Mouse (Mus musculus) heart, adult 2 months (tissue): ENCODE measurements around the gene Micu1. TPM values are rescaled to one million over a fixed set of nuclear protein-coding genes. Genes with fewer than 3 reads are reported as not detected.

ENCODE experiments used
- DNase-seq, 2 experiments: peaks; one replicate each; pipeline ENCODE4 v3.0.0; 2021
- H3K27ac ChIP-seq: fragments of 200-600 bp; 2 replicates; pipeline ENCODE4 v1.8.1; 2022
- H3K27me3 ChIP-seq: fragments of 200-500 bp; 2 replicates; pipeline ENCODE4 v1.6.1; 2012; ENCODE audit warnings: mild to moderate bottlenecking, low read length, inconsistent platforms, mixed read lengths; ENCODE audit not compliant: control insufficient read depth, insufficient read depth
- H3K36me3 ChIP-seq: fragments of 200-500 bp; 2 replicates; pipeline ENCODE4 v1.6.1; 2012; ENCODE audit warnings: low read length, inconsistent platforms; ENCODE audit not compliant: control insufficient read depth, insufficient read depth
- H3K4me1 ChIP-seq: fragments of 200-500 bp; 2 replicates; pipeline ENCODE4 v1.6.1; 2011; ENCODE audit warnings: low read length; ENCODE audit not compliant: control insufficient read depth, insufficient read depth
- H3K4me3 ChIP-seq: fragments of 200-600 bp; 2 replicates; pipeline ENCODE4 v1.8.1; 2022
- H3K79me2 ChIP-seq: fragments of 200-500 bp; replicated peaks from 2 replicates; pipeline ENCODE4 v1.6.1; 2012; ENCODE audit warnings: mild to moderate bottlenecking, inconsistent platforms, low read length, moderate library complexity, mixed read lengths; ENCODE audit not compliant: control insufficient read depth, insufficient read depth
- H3K9ac ChIP-seq: fragments of 200-500 bp; 2 replicates; pipeline ENCODE4 v1.6.1; 2012; ENCODE audit warnings: low read depth, mild to moderate bottlenecking, control low read depth, inconsistent platforms, low read length, mixed read lengths
- CTCF ChIP-seq: fragments of 200-600 bp; IDR thresholded peaks from 2 replicates; pipeline ENCODE4 v1.8.1; 2022; ENCODE audit warnings: antibody characterized with exemption, mild to moderate bottlenecking, moderate library complexity
- EP300 ChIP-seq: fragments of 200-500 bp; IDR thresholded peaks from 2 replicates; pipeline ENCODE4 v1.6.1; 2011; ENCODE audit warnings: low read depth, low read length, control low read depth; ENCODE audit not compliant: insufficient read depth
- POLR2A ChIP-seq: fragments of 200-500 bp; IDR thresholded peaks from 2 replicates; pipeline ENCODE4 v1.6.1; 2011; ENCODE audit warnings: mild to moderate bottlenecking, low read depth, low read length, control low read depth; ENCODE audit not compliant: insufficient read depth
- WGBS: fragments of 180-500 bp; shearing (Covaris S2); methylation state at CpG from one replicate; pipeline ENCODE4 v1.1.7; 2018; 5-methylcytosine and 5-hydroxymethylcytosine counted together
- intact Hi-C: fragments of 180-260 bp; cut with DNase I; formaldehyde crosslinking; loops from one replicate; pipeline ENCODE4 v1.15.1; 2025
- polyA plus RNA-seq: library from polyadenylated mRNA; depleted of rRNA; stranded (reverse); fragments of >200 nt; gene quantifications from 2 replicates; pipeline ENCODE4 v1.2.3, GENCODE M21; 2012
- total RNA-seq, 2 experiments: library from RNA; stranded (reverse); gene quantifications; 2 replicates each; pipeline ENCODE4 v1.2.3; 2021

The Micu1 gene
- total and polyA plus RNA-seq, 3 experiments: 14.1 to 19.7 (median 17.6) TPM

GRCm38 (mm10) chr10:59724634-59725033 is 22.4 kb downstream of the Micu1 start:
- TF ChIP-seq POLR2A (no peak), EP300 (no peak), CTCF (no peak)
- H3K4me3 ChIP-seq: no peak overlapping the region
- intact Hi-C loops: no loop called here
- no peaks in the 10 kb centered on the region for H3K36me3 ChIP-seq
- peaks cover 3% of the 10 kb centered on the region; the same call in 1 of the 2 replicates for H3K4me1 ChIP-seq
- no peak overlapping the region for H3K9ac ChIP-seq
- no peak overlapping the region for H3K27ac ChIP-seq
- no peaks in the 10 kb centered on the region for H3K27me3 ChIP-seq
- H3K79me2 ChIP-seq: no peaks in the 10 kb centered on the region
- no peak for DNase-seq

DNA sequence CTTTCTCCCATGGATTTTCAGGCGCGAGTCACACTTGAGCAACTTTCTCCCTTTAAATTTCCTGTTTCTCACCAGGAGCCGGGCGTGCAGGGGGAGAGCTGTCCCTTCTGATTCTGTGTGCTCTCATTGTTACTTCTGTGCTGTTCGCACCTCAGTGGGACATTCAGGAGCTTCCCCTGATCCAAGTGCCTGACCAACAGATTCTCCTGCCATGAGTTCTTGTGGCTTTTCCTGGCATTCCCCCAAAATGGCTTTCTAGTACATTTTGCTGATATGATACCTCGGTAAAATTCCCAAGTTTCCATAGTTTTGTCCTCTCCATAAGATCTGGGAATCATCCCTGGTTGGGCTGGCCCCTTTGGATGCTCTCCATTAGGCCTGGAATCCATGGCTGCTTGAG is 25.0 kb downstream of the Micu1 start:
- no peak overlapping the region for H3K4me3 ChIP-seq
- H3K27ac ChIP-seq: no peak overlapping the region
- 0 out of 2 replicates have a peak, but pooled peaks cover 2% of the 10 kb centered on the region for H3K4me1 ChIP-seq
- no peaks in the 10 kb centered on the region for H3K36me3 ChIP-seq
- no peak overlapping the region for H3K9ac ChIP-seq
- H3K79me2 ChIP-seq: no peaks in the 10 kb centered on the region
- TF ChIP-seq CTCF: no peak
- TF ChIP-seq EP300: no peak
- TF ChIP-seq POLR2A: no peak
- no peaks in the 10 kb centered on the region for H3K27me3 ChIP-seq
- intact Hi-C loops: no loop called here
- no peak for DNase-seq
- 56% methylated on average over 6 of the region's 6 CpGs for WGBS

GRCm38 (mm10) chr10:59729261-59729660 is 27.0 kb downstream of the Micu1 start:
- Histone ChIP-seq H3K79me2 (no peaks in the 10 kb centered on the region), H3K4me1 (0 out of 2 replicates have a peak, but pooled peaks cover 2% of the 10 kb centered on the region), H3K36me3 (no peaks in the 10 kb centered on the region), H3K27ac (no peak overlapping the region), H3K4me3 (no peak overlapping the region), H3K27me3 (no peaks in the 10 kb centered on the region), H3K9ac (no peak overlapping the region)
- 59% methylated on average over 9 of the region's 9 CpGs for WGBS
- peak in 1 of 2 experiments; percentile 23 for DNase-seq
- TF ChIP-seq POLR2A: no peak
- TF ChIP-seq CTCF: no peak
- TF ChIP-seq EP300: no peak
- intact Hi-C loops: no loop called here

DNA sequence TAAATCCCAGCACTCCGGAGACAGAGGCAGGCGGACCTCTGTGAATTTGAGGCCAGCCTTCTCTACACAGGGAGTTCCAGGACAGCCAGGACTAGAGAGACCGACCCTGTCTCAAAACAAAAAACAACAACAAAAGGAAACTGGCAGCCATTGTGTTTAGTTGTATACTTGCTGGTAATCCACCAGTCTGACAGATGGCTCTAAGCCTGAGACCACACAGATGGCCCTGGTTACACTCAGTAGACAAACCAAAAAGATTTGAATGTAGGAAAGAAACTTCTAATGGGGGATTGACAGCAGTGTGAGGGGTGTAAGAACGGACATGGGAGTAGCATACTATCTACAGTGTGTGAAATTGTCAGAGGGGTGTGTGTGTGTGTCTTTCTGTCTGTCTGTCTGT is 27.6 kb downstream of the Micu1 start:
- Histone ChIP-seq H3K4me1 (no peaks in the 10 kb centered on the region), H3K27ac (no peak overlapping the region), H3K27me3 (no peaks in the 10 kb centered on the region), H3K4me3 (no peak overlapping the region), H3K36me3 (no peaks in the 10 kb centered on the region), H3K79me2 (no peaks in the 10 kb centered on the region), H3K9ac (no peak overlapping the region)
- intact Hi-C loops: no loop called here
- TF ChIP-seq CTCF: no peak
- TF ChIP-seq POLR2A: no peak
- TF ChIP-seq EP300: no peak
- 78% methylated on average over 4 of the region's 4 CpGs for WGBS
- DNase-seq: no peak

GRCm38 (mm10) chr10:59736027-59736598 is 33.8 kb downstream of the Micu1 start:
- Histone ChIP-seq H3K27ac (no peak overlapping the region), H3K27me3 (no peaks in the 10 kb centered on the region), H3K9ac (no peak overlapping the region), H3K4me1 (no peaks in the 10 kb centered on the region), H3K4me3 (no peak overlapping the region), H3K79me2 (no peaks in the 10 kb centered on the region), H3K36me3 (no peaks in the 10 kb centered on the region)
- WGBS: 86% methylated on average over 11 of the region's 11 CpGs
- TF ChIP-seq EP300 (no peak), CTCF (no peak), POLR2A (no peak)
- intact Hi-C loops: no loop called here
- peak in 1 of 2 experiments; percentile 54 for DNase-seq

DNA sequence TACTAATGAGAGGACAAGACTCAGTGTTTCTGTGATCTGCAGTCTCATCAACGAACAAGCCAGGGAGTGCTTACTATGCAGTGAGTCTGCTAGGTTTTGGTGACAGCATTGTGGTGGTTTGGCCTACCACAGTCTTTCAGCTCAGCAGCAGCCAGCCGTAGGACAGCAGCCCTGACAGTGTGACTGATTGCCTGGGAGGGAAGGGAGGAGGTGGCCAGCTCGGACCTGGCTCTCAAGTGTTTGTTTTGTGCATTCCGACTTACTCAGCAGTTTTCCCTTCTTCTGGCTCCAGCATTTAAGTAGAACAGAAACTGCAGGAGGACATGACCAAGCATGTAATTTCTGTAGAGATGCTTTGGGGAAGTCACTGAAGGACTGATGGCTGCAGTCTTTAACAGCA is 39.2 kb downstream of the Micu1 start:
- DNase-seq: no peak
- Histone ChIP-seq H3K27ac (no peak overlapping the region), H3K4me1 (no peaks in the 10 kb centered on the region; the same call in 1 of the 2 replicates), H3K9ac (no peak overlapping the region), H3K4me3 (no peak overlapping the region), H3K79me2 (no peaks in the 10 kb centered on the region), H3K36me3 (no peaks in the 10 kb centered on the region), H3K27me3 (no peaks in the 10 kb centered on the region)
- TF ChIP-seq EP300 (no peak), POLR2A (no peak), CTCF (no peak)
- intact Hi-C loops: no loop called here
- WGBS: 67% methylated on average over 4 of the region's 4 CpGs
